Mouse (Mus musculus): Measurements from ENCODE around the gene Lamtor2.
A peak's percentile ranks its signal among the peaks of the same experiment; 100 is the strongest.

The Lamtor2 gene

GRCm38 (mm10) chr3:88567892-88568291 is 15.0 kb upstream of the Lamtor2 start:
- DNase-seq (ENCODE audit: low read depth) = no peak

DNA sequence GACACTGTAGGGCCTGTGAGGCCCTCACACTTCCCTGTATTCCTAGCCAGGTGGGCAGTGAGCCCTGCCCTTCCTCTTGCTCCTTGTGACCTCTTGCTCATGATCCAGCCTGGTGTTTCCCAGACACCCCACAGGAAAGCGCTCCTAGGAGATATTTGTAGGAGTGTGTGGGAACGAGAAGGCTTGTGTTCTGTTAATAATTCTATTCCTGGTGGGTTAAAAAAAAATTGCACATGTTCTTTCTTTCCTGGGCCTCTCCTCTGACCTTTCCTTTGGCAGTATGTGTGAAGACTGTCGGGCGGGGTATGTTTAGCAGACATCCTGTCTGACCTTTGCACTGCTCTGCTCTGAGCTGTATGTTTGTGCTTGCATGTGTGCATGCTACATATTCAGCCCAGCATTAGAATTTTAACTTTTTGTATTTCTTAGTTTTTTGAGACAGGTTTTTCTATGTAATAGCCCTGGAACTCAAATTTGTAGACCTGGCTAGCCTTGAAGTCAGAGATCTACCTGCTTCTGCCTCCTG is 13.7 kb upstream of the Lamtor2 start:
- no peak for DNase-seq (ENCODE audit: low read depth)

GRCm38 (mm10) chr3:88566116-88566515 is 13.2 kb upstream of the Lamtor2 start:
- no peak for DNase-seq (ENCODE audit: low read depth)

DNA sequence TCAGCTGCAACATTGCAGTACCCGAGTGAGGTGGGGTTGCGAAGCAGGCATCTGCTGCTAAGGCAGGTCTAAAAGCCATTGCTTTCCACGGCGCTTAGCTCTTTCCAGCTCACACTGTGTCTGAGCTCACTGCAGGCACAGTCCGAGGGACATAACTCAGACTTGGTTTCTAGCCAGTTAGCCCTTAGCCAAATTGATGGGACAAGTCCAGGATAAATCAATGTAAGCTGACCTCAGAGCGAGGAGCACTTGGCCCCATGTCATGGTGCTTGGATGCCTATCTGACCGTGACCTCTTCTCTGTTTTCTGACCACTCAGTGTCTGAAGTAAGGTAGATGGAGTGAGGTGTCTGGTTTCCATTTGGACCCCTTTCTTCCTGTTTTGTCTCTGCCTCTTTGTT is 11.1 kb upstream of the Lamtor2 start:
- no peak for DNase-seq (ENCODE audit: low read depth)

DNA sequence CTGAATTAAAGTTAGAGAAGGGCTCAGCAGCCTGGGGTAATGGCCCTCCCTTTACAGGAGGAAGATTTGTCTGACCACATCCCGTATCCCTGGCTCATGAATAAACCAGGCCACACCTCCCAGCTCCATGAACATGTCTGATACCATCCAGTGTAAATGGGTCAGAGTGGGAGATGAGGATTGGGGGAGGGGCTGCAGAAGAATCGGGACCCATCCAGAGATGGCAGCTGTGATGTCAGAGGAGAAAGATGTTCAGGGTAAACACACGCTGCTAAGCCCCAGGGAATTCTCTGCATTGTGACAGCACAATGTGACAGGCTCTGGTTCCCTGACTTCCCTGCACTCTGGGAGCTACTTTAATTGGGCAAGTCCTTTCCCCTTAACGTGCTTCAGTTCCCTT is 10.6 kb upstream of the Lamtor2 start:
- no peak for DNase-seq (ENCODE audit: low read depth)

- no peak for DNase-seq (ENCODE audit: low read depth)
These were observed 9.1 kb upstream of the Lamtor2 start for GRCm38 (mm10) chr3:88561989-88562388.

GRCm38 (mm10) chr3:88559596-88559995 is 6.7 kb upstream of the Lamtor2 start:
- no peak for DNase-seq (ENCODE audit: low read depth)

DNA sequence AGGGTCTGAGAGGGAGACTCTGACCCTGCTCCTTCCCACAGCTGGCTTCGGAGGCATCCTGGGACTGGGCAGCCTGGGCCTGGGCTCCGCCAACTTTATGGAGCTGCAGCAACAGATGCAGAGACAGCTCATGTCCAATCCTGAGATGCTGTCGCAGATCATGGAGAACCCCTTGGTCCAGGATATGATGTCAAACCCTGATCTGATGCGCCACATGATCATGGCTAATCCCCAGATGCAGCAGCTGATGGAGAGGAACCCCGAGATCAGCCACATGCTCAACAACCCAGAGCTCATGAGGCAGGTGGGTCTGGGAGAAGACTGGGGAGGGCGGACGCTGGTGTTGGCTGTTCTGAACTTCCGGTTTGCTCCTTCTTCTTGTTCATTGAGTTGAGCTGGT is 3.7 kb upstream of the Lamtor2 start:
- DNase-seq (ENCODE audit: low read depth) = no peak

DNA sequence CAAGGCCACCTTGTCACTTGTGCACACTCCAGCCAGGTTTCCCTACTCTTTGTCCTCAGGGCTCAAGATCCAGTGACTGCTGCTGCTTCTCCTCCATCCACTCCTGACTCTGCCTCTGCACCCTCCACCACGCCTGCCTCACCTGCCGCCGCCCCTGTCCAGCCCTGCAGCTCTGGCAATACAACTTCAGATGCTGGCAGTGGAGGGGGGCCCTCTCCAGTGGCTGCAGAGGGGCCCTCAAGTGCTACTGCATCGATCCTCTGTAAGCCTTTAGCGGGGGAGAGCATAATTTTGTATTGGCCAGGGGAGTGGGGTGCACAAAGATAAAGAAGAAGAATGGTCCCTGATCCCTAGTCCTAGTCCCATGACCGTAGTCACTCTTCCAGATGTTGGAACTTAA is 2.9 kb upstream of the Lamtor2 start:
- no peak for DNase-seq (ENCODE audit: low read depth)

DNA sequence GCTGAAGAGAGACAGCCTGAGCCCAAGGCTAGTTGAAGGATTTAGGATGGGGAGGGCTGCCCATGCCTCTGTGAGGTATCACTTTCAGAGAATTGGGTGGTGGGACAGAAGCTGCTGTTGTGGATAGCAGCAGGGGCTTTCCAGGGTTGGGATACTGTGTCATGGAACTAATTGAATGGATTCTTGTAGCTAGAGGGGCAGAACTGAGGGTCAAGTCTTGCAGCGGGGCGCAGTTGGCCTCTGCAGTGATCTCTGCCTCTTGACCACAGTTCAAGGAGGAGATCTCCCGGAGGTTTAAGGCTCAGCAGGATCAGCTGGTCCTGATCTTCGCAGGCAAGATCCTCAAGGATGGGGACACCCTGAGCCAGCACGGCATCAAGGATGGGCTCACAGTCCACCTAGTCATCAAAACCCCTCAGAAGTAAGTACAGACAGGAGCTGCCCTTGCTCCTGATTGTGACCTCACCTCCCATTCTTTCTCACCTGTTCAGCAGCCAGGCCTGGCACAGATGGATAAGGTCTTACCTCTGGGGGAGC is 2.3 kb upstream of the Lamtor2 start:
- DNase-seq (ENCODE audit: low read depth) = no peak

DNA sequence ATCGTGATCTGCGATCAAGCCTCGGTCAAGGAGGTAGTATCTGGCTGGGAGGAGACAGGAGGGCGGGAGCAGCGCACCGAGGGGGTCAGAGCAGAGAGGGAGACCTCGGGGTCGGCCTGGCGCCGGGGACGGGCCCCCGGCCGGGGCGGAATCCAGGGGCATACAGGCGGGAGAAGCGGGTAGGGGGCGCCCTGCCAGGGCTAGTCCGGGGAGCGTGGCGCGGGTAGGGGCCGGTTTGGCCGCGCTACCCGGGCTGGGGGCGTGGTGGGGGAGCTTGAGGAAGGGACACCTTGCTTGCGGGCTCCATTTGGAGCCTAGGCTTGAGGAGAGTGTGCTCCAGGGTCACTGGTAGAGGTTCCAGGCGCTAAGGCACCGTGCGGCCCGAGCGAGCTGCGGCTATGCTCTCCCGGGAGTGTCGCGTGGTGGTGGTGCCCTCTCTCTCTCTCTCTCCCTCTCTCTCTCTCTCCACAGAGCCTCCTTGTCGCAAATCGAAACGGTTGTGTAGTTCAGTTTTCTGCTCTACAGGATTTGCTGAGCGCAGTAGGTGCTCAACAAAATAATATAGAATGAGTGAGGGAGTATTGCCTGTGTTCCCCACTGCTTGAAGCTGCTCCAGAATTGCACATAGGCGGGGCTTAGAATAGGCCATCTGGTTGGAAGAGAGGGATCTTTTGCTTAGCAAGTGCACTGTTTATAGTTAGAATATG is 1.2 kb upstream of the Lamtor2 start:
- DNase-seq (ENCODE audit: low read depth) = no peak

DNA sequence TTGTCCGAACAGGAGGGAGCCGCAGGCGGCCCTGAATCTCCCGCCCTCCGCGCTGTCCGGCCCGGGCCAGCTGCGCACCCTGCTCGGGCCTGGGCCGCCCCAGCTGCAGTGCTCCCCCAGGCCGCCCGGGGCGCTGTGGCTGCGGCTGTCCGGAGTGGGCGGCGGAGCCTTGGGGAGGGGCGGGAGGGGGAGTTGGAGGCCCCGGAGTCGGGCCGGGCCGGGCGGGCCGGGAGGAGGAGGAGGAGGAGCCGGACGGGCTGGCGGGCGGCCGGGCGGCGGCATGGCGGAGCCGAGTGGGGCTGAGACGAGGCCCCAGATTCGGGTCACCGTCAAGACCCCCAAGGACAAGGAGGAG is 628 bp upstream of the Lamtor2 start, which contains the start of gene Ubqln4:
Gene Ubqln4, plus strand, starts transcription at position 234 of the 355 bp plus-strand sequence.
- peak; percentile 79 for DNase-seq (ENCODE audit: low read depth)

DNA sequence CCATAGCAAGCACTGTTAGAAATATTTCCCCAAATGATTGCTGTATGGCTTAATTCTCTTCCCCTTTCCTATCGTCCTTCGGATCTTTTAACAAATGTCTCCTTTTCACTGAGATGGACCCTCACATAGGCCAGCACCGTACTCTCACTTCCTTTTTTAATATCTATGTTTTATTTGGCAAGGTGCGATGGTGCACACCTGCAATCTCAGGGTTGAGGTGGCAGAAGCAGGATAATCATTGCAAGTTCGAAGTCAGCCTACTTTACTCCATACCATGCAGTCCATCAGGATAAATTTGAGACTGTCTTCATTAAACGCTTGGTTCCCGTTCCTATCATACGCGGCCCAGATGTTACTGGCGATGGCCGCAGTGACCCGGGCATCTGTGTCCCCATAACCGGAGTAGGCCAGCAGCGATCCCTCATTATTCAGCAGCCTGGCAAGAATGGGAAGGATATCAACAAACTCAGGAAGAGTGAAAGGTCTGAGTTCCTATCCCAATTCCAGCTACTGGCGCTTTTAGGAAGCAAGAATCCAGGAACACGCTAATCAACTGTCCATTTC is 710 bp downstream of the Lamtor2 start:
- no peak for DNase-seq (ENCODE audit: low read depth)

DNA sequence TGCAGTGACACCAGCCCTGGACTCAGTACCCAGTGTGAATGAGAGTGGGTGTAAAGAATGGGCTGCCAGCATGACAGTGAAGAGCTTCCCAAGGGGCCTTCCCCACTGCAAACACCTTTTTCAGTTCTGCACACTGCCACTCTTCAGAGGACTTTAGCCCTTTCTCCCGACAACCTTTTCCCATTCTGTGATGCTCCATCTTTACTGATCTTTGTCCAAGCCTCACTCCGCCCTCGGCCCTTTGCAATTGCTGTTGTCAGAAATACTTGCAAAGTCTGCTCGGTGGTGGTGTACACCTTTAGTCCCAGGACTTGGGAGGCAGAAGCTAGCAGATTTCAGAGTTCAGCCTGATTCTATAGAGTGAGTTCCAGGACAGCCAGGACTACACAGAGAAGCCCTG is 1.3 kb downstream of the Lamtor2 start:
- no peak for DNase-seq (ENCODE audit: low read depth)

- DNase-seq (ENCODE audit: low read depth) = no peak
These were observed 4.5 kb downstream of the Lamtor2 start, which contains the start of gene Rab25 for GRCm38 (mm10) chr3:88548180-88548917. TSS of gene Rab25 (minus strand) at chr3:88548300.

DNA sequence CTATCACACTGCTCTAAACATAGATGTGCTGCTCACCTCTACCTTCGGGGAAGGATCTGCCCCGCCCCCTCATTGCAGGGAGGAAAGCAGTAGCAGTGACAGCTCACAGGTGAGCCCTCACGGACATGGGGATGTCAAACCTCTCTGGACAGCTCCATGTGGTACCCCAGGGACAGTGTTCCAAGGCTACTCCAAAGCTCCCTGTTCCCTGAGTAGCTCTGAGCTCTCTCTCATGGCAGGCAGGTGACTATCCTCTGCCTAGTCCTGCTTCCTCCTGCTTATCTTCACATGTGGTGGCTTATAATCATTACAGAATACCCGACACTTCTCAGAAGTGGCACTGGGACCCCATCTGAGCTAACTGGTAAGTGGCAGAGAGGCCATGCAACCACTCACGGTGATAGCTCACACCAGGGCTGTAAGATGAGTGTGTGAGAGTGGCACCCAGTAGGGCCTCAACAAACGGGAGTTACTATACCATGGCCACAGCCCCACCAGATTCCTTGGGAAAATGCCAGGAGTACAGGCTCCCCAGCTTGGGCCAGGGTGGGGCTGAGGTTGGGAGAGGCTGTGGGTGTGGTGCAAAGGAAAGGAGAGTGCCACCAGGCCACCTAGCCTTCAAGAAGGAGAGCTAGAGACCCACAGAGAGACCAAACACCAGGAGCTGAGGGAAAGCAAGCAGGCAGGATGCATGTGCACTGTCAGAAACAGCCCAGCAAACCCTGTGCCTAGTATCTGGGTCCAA is 6.0 kb downstream of the Lamtor2 start:
- DNase-seq (ENCODE audit: low read depth) = no peak

- DNase-seq (ENCODE audit: low read depth) = no peak
These were observed 7.8 kb downstream of the Lamtor2 start for GRCm38 (mm10) chr3:88544955-88545591.

DNA sequence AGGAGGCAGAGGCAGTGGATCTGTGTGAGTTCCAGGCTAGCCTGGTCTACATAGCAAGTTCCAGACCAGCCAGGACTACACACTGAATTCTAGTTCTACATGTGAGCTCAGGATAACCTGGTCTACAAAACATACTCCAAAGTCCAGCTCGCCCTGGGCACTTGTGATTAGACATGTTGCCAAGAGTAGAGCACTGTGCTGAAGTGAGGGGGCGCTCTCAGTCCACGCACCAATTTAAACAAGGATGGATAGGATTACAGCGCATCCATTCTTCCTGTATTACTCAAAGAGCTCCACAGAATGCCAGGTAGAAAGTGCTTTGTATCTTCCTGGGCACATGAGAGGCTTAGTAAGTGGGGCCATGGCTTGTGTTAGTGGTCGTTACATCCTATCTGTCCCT is 8.4 kb downstream of the Lamtor2 start:
- DNase-seq (ENCODE audit: low read depth) = no peak

DNA sequence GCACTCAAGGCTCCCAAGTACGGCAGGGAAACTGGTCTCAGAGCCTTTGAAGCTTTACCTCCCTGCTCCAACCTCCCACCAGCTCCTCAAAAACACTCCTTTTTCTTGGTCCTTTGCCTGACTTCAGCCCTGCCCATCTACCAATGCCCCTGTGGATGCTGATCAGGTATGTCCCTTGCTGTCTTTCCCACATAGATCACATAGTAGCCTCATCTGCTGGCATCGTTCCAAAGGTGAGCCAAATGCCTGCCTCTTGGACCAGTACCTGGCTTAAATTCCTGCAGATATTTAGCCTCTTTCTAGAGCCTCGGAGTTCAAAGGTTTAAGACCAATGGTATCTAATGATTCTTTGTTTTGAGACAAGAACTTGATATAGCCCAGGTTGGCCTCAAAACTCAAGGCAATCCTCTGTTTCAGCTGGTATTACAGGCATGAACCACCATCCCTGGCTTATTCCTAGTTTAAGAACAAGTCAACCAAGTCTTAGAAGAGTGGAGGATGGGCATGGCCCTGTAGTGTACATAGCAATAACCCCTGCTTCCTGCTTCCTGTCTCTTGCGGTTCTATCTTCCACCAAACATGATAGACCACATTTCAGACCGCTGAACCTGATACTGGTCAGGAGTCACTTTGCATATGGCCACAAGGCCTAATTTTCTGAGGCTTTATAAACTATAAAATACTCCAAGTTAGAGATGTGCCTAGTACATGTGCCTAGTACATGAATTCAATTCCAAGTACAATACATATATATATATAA is 9.0 kb downstream of the Lamtor2 start:
- DNase-seq (ENCODE audit: low read depth) = no peak

DNA sequence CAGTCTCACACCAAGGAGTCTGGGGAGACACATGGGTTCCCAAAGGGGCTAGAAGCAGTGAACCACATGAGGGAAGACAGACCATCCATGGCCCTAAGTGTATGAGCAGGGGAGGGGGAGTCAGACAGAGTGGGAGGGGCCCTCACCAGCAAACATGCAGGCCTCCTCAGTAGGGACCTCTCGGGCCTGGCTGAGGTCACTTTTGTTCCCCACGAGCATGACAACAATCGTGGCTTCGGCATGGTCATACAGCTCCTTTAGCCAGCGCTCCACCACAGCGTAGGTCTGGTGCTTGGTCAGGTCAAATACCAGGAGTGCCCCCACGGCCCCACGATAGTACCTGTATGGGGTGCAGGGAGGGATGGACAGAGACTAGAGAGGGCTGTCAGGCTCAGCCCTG is 9.7 kb downstream of the Lamtor2 start:
- DNase-seq (ENCODE audit: low read depth) = no peak

- no peak for DNase-seq (ENCODE audit: low read depth)
These were observed 10.4 kb downstream of the Lamtor2 start for GRCm38 (mm10) chr3:88542486-88542885.
